Mouse (Mus musculus) stomach, embryonic 14.5 days (tissue): Measurements from ENCODE around the gene Gm21958. TPM values are rescaled to one million over a fixed set of nuclear protein-coding genes. Genes with fewer than 3 reads are reported as not detected.

Experiments
- ATAC-seq: fragments of 200-750 bp; cut with Nextera tagmentation; 2 replicates; pipeline ENCODE4 v1.8.0; 2017; ENCODE audit warnings: low read depth, moderate TSS enrichment; ENCODE audit not compliant: insufficient number of reproducible peaks, insufficient read depth, low FRiP score
- H3K27ac ChIP-seq: fragments of 300-500 bp; sonication (generic); 2 replicates; pipeline ENCODE4 v1.5.1; 2014; ENCODE audit warnings: mild to moderate bottlenecking, low read length, moderate library complexity, mixed read lengths
- H3K27me3 ChIP-seq: fragments of 300-500 bp; sonication (generic); 2 replicates; pipeline ENCODE4 v1.6.1; 2014; ENCODE audit warnings: low read length, control low read depth, mixed read lengths; ENCODE audit not compliant: control insufficient read depth, insufficient read depth
- H3K36me3 ChIP-seq: fragments of 300-500 bp; sonication (generic); 2 replicates; pipeline ENCODE4 v1.6.1; 2014; ENCODE audit warnings: mild to moderate bottlenecking, control low read depth, low read length, moderate library complexity, mixed read lengths; ENCODE audit not compliant: control insufficient read depth, insufficient read depth
- H3K4me1 ChIP-seq: fragments of 300-500 bp; sonication (generic); 2 replicates; pipeline ENCODE4 v1.6.1; 2014; ENCODE audit warnings: low read length, control low read depth, mixed read lengths; ENCODE audit not compliant: control insufficient read depth, insufficient read depth
- H3K4me2 ChIP-seq: fragments of 300-500 bp; sonication (generic); replicated peaks from 2 replicates; pipeline ENCODE4 v1.6.1; 2014; ENCODE audit warnings: low read depth, low read length, control low read depth
- H3K4me3 ChIP-seq: fragments of 300-500 bp; sonication (generic); 2 replicates; pipeline ENCODE4 v1.5.1; 2014; ENCODE audit warnings: low read depth, low read length, control low read depth
- H3K9ac ChIP-seq: fragments of 300-500 bp; sonication (generic); replicated peaks from 2 replicates; pipeline ENCODE4 v1.6.1; 2014; ENCODE audit warnings: low read depth, mild to moderate bottlenecking, control low read depth, low read length, moderate library complexity, mixed read lengths
- H3K9me3 ChIP-seq: fragments of 300-500 bp; sonication (generic); 2 replicates; pipeline ENCODE4 v1.6.1; 2016; ENCODE audit warnings: low read depth, low read length, control low read depth; ENCODE audit not compliant: control insufficient read depth
- WGBS: fragments of 180-500 bp; shearing (Covaris S2); extraction: QIAGEN DNeasy Blood & Tissue Kit; methylation state at CpG from one replicate; pipeline ENCODE4 v1.1.7; 2014; 5-methylcytosine and 5-hydroxymethylcytosine counted together
- polyA plus RNA-seq: library from polyadenylated mRNA; unstranded; fragments of >200 nt; fragmentation: Nextera tagmentation; extraction: Ambion mirVana; gene quantifications from 2 replicates; pipeline ENCODE4 v1.2.1, GENCODE M21; 2014

The Gm21958 gene
- polyA plus RNA-seq, 1 experiment from 2014 or later: 1.9 TPM

DNA sequence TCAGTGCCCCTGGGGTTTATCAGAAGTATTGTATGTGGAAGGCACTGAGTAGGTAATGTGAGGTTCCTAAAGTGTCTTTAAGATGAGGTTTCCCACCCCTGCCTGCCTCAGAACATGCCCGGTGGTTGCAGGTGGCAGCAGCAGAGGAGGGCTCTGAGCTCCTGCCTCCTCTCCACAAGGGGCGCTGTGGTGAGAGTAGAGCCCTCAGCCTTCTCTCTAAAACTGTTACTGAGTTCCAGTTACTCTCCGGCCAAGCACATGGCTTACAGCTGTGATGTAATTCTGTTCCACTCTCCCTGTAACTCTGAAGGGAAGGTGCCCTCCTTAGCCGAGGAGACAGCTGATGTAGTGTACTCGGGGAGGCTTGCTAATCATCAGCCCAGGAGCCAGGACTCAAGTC is 31.6 kb upstream of the Gm21958 start:
- no peak overlapping the region for H3K4me3 ChIP-seq
- H3K4me1 ChIP-seq: no peaks in the 10 kb centered on the region
- no peak for ATAC-seq
- WGBS: 61% methylated on average over 5 of the region's 5 CpGs
- H3K27me3 ChIP-seq: no peaks in the 10 kb centered on the region
- no peak overlapping the region for H3K27ac ChIP-seq
- H3K9ac ChIP-seq: no peak overlapping the region
- H3K4me2 ChIP-seq: no peak overlapping the region
- H3K36me3 ChIP-seq: peaks cover 84% of the 10 kb centered on the region
- no peaks in the 10 kb centered on the region for H3K9me3 ChIP-seq

DNA sequence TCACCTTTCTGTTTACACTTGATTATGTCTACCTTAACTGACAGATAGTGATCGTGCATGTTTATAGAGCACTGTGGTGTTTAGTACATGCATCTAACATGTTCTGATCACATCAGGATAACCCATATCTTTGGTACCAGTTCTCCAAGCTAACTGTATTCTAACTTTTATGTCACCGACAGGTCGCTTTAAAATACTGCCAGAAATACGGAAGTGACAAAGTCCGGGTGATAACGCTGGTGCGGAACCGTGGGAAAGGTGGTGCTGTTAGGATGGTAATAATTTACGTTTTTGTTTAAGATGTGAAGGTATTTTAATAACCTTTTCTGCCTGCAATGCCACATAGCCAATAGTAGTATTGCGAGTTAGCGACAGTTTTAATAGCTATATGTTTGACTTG is 27.8 kb upstream of the Gm21958 start:
- Histone ChIP-seq H3K9me3 (no peaks in the 10 kb centered on the region), H3K4me3 (no peak overlapping the region), H3K9ac (no peak overlapping the region), H3K27ac (no peak overlapping the region), H3K36me3 (peaks cover 58% of the 10 kb centered on the region), H3K27me3 (no peaks in the 10 kb centered on the region), H3K4me2 (no peak overlapping the region), H3K4me1 (no peaks in the 10 kb centered on the region)
- 96% methylated on average over 11 of the region's 11 CpGs for WGBS
- ATAC-seq: no peak

DNA sequence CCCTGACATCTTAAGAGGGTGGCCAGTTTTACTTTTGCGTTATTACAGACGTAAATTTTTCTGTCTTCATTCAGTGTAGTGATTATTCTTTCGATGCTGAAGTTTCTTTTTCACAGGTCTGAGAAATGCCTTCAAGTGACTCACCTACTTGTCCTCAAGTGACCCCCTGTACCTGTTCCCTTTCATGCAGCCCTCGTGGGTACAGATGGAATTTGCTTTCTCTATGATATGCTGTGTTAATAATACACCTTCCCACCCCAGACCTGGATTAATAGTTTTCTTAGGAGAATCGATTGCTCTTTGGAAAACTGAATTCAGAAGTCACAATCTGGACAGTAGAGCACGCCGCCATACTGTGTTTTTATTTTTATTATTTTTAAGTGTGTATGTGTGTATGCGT is 23.2 kb upstream of the Gm21958 start:
- WGBS: 92% methylated on average over 8 of the region's 8 CpGs
- Histone ChIP-seq H3K4me1 (0 out of 2 replicates have a peak, but pooled peaks cover 4% of the 10 kb centered on the region), H3K9ac (no peak overlapping the region), H3K4me3 (no peak overlapping the region), H3K9me3 (no peaks in the 10 kb centered on the region), H3K27me3 (no peaks in the 10 kb centered on the region), H3K4me2 (no peak overlapping the region), H3K36me3 (peaks cover 33% of the 10 kb centered on the region), H3K27ac (no peak overlapping the region)
- ATAC-seq: no peak

DNA sequence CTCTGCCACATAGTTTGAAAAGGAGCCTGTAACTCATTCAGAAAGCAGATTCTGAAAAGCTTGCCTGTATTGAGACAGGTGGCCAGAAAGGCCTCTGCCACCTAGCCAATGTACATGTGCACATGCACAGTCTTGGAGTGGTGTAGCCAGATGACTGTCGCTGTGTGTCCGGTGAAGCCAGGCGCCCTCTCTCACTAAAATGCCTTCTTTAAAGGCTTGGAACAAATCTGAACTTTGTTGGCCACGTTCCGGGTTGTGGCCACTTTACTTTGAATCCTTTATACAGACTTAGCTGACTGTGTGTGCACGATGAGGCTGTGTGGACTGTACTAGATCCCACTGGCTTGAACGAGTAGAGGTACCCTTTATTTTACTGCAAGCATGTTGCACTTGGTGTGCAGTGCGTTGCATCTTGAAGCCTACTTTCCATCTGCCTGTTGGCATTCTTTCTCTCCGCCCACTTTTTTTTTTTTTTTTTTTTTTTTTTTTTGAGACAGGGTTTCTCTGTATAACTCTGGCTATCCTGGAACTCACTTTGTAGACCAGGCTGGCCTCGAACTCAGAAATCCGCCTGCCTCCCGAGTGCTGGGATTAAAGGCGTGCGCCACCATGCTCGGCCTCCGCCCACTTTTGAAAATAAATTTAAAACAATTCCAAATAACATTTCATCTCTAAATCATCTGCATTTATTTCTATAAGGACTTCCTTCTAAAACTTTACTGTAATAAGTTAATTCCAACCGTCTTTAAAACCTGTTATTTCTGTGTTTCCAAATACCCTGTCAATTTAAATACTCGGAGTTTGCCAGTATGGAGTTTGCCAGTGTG is 22.2 kb upstream of the Gm21958 start:
- WGBS: 50% methylated on average over 18 of the region's 18 CpGs

DNA sequence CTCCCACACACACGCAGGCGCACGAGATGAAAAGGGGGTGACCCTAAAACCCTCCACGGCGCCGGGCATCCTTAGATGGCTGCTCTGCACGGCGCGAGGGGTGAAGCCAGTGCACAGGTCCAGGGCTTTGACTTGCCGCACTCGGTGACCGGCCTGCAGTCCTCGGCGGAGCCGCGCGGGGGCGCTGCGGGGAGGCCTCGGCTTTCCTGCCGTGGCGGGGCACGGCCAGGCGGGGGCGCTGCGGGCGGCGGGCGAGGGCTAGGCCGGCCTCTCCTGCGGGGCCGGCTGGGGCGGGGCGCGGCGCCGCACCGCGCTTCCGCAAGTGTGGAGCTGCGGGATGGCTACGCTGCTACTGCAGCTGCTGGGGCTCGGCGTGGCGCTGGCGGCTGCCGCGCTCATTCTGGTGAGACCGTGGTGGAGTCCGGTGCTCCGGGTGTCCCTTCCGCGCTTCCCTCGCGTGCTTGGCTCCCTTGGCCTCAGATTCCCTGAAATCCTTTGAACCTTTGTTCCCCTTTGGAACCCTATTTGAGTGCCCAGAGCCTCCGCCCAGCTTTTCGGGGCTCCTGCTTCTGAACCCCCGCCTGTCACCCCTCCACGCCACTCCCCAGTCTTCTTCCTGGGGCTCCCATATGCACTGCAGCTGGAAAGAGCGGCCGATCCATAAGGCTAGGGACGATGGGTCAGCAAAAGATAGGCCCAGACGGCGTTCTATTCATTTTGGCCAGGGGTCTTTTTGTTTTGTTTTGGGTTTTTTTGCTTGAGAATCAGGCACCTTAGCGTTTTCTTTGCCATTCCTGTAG is 21.3 kb upstream of the Gm21958 start, which contains the start of the genes Exosc8 and Alg5:
Gene Exosc8, minus strand, starts transcription at position 147 of the 800 bp plus-strand sequence.
Gene Alg5, plus strand, starts transcription at position 293 of the 800 bp plus-strand sequence.
- H3K36me3 ChIP-seq: peaks cover 37% of the 10 kb centered on the region
- peak within 1 kb of the TSS; percentile 99 for H3K27ac ChIP-seq
- peak; percentile 85 for ATAC-seq

More for the DNA sequence above, 22.2 kb upstream of the Gm21958 start:
- H3K36me3 ChIP-seq: peaks cover 32% of the 10 kb centered on the region
- peak overlapping the region; percentile 62 for H3K9ac ChIP-seq
- H3K27me3 ChIP-seq: no peaks in the 10 kb centered on the region
- H3K4me1 ChIP-seq: 0 out of 2 replicates have a peak, but pooled peaks cover 4% of the 10 kb centered on the region
- H3K4me3 ChIP-seq: peak overlapping the region; percentile 91
- H3K9me3 ChIP-seq: no peaks in the 10 kb centered on the region
- peak overlapping the region; percentile 97 for H3K4me2 ChIP-seq
- H3K27ac ChIP-seq: peak overlapping the region; percentile 99; the same call in 1 of the 2 replicates
- no peak for ATAC-seq

DNA sequence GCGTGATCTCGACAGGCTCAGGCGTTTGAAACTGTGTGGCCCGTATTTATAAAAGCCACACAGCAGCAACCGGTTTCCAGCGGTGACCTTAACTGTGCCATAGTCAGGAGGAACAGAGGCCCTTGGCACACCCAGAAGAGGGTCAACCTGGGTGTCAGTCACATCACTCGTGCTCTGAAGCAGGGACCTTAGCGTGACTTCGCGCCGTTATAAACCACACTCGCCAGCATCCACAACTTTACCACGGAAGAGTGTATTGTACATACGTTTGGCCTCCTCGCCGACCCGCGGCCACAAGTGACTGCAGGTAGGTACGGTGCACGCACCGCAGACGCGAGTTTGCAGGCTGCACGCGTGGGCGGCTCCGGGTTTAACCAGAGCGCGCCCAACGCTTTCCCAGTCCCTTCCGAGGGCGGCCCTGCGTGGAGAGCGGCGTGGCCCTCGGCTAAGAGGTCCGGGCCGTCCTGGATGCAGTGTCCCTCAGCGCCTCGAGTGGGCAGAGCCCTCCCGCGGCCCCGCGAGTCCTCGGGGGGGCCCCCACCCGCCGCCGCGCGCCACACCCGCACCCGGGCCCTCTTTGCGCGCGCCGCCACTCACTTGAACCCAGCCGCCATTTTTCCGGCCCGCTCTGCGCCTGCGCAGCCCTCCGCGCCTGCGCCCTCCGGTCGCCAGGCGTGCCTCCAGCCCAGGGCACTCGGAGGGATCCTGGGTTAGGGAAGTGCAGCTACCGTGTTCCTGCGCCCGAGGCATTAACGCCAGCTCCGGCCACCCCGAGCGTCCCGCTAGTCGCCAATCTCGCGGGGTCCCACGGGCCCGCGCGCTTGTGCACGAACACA is 20.5 kb upstream of the Gm21958 start:
- Histone ChIP-seq H3K4me3 (peak overlapping the region; percentile 91), H3K4me2 (peak overlapping the region; percentile 97), H3K9me3 (no peaks in the 10 kb centered on the region), H3K9ac (peak overlapping the region; percentile 62), H3K36me3 (peaks cover 45% of the 10 kb centered on the region), H3K27me3 (no peaks in the 10 kb centered on the region), H3K27ac (peak overlapping the region; percentile 99), H3K4me1 (0 out of 2 replicates have a peak, but pooled peaks cover 4% of the 10 kb centered on the region)
- WGBS: 1% methylated on average over 83 of the region's 84 CpGs
- peak; percentile 94 for ATAC-seq

More for the DNA sequence above, 21.3 kb upstream of the Gm21958 start, which contains the start of the genes Exosc8 and Alg5:
- Histone ChIP-seq H3K9me3 (no peaks in the 10 kb centered on the region), H3K27me3 (no peaks in the 10 kb centered on the region), H3K4me3 (peak within 1 kb of the TSS; percentile 91), H3K4me2 (peak within 1 kb of the TSS; percentile 97), H3K9ac (peak within 1 kb of the TSS; percentile 62), H3K4me1 (0 out of 2 replicates have a peak, but pooled peaks cover 4% of the 10 kb centered on the region)
- WGBS: under 1% methylated on average over 56 of the region's 65 CpGs

DNA sequence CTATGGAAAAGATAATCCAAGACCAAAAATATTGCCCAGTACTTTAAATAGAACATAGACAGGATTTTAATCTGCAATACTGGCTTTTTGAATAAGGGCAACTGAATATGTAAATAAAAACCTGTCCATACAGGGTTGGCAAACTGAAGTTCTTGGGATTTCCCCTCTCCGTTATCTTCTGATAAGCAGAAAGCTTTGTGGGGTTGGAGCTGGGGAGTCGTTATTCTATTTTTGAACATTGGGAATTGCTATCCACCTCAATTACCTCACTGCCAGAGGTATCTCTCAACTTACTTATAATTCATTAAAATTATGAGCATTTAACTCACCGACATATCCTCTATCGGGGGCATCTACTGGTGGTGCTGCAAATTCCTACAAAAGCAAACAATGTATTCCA is 18.2 kb upstream of the Gm21958 start:
- no peak overlapping the region for H3K9ac ChIP-seq
- no peak for ATAC-seq
- H3K36me3 ChIP-seq: peaks cover 59% of the 10 kb centered on the region
- no peak overlapping the region for H3K27ac ChIP-seq
- 85% methylated on average over 4 of the region's 4 CpGs for WGBS
- no peak overlapping the region for H3K4me3 ChIP-seq
- no peaks in the 10 kb centered on the region for H3K9me3 ChIP-seq
- 0 out of 2 replicates have a peak, but pooled peaks cover 4% of the 10 kb centered on the region for H3K4me1 ChIP-seq
- no peak overlapping the region for H3K4me2 ChIP-seq
- no peaks in the 10 kb centered on the region for H3K27me3 ChIP-seq
